ENCODE assay signal across 12 mouse cellular contexts in genomic region chr6:125433704-125434447, GRCm38 (mm10). TPM values are rescaled to one million over a fixed set of nuclear protein-coding genes. Genes with fewer than 3 reads are reported as not detected.
DNase-seq lines count a peak whose midpoint lies in the region; ATAC-seq and TF ChIP-seq lines count a peak whose summit lies in the region.
"Had no signal": no experiment of that assay in that cellular context is flagged by ENCODE, and none has a peak within 500 bp of the region (broad histone marks: within the 10 kb centered on the region; RNA-seq: fewer than 3 reads in every experiment).

No protein-coding gene starts in this region.

- no peak overlapping the region for H3K4me3 ChIP-seq in heart, postnatal 0 days (ENCODE audit: low read depth, low read length)
- H3K4me3 ChIP-seq in MEL (ENCODE audit: control insufficient read depth in 1 of 2, insufficient read depth in 1 of 2, low read depth in 2 of 2, low read length in 2 of 2) = no peak overlapping the region
- no peak overlapping the region for H3K4me3 ChIP-seq in stomach, embryonic 15.5 days (replicated peaks)
- H3K4me3 ChIP-seq: hindbrain, embryonic 12.5 days had no signal

- H3K4me1 ChIP-seq in heart, postnatal 0 days (ENCODE audit: control insufficient read depth, insufficient read depth) = peaks cover 8% of the 10 kb centered on the region; the same call in 1 of the 2 replicates
- no peaks in the 10 kb centered on the region for H3K4me1 ChIP-seq in MEL (ENCODE audit: control insufficient read depth in 1 of 2, insufficient read depth in 2 of 2, low read length in 2 of 2)
- H3K4me1 ChIP-seq in stomach, embryonic 15.5 days = peaks cover 8% of the 10 kb centered on the region; the same call in 1 of the 2 replicates

- WGBS in heart, postnatal 0 days = 59% methylated on average over 6 of the region's 6 CpGs
- WGBS in large intestine, adult 2 months = 45% methylated on average over 6 of the region's 6 CpGs
- WGBS in stomach, embryonic 15.5 days = 68% methylated on average over 6 of the region's 6 CpGs

- TF ChIP-seq RAD21 in MEL (IDR thresholded peaks at IDR 0.05; ENCODE audit: low read depth, low read length) = no peak

- no peaks in the 10 kb centered on the region for H3K27me3 ChIP-seq in heart, postnatal 0 days (ENCODE audit: control insufficient read depth, insufficient read depth, low read length)
- peaks cover 0 to 2% of the 10 kb centered on the region in 2 experiments; a peak in 3 of 4 replicates for H3K27me3 ChIP-seq in MEL (ENCODE audit: control insufficient read depth in 1 of 2, insufficient read depth in 2 of 2, low read length in 2 of 2)
- no peaks in the 10 kb centered on the region for H3K27me3 ChIP-seq in stomach, embryonic 15.5 days (replicated peaks)
- H3K27me3 ChIP-seq: hindbrain, embryonic 12.5 days had no signal

- no peak overlapping the region for H3K27ac ChIP-seq in heart, postnatal 0 days (ENCODE audit: low read depth)
- no peak overlapping the region for H3K27ac ChIP-seq in MEL (ENCODE audit: control insufficient read depth, low read depth, low read length)
- peak overlapping the region; percentile 65; the same call in 1 of the 2 replicates for H3K27ac ChIP-seq in stomach, embryonic 15.5 days
- H3K27ac ChIP-seq: hindbrain, embryonic 12.5 days had no signal

- no peak for TF ChIP-seq CTCF in heart, postnatal 0 days (IDR thresholded peaks at IDR 0.05; ENCODE audit: low read depth)
- no peak for TF ChIP-seq CTCF in MEL (IDR thresholded peaks at IDR 0.05 in 2 of 3, conservative IDR thresholded peaks at IDR 0.05 in 1 of 3; ENCODE audit: control insufficient read depth in 1 of 3, insufficient read depth in 1 of 3, low read depth in 2 of 3, low read length in 3 of 3, poor library complexity in 1 of 3, severe bottlenecking in 1 of 3)

- no peaks in the 10 kb centered on the region for H3K9me3 ChIP-seq in heart, postnatal 0 days (replicated peaks; ENCODE audit: control insufficient read depth, low read length)
- no peaks in the 10 kb centered on the region for H3K9me3 ChIP-seq in MEL (replicated peaks; ENCODE audit: insufficient read depth, low read length)
- no peaks in the 10 kb centered on the region for H3K9me3 ChIP-seq in stomach, embryonic 15.5 days
- H3K9me3 ChIP-seq: hindbrain, embryonic 12.5 days had no signal

- H3K9ac ChIP-seq in heart, postnatal 0 days (replicated peaks; ENCODE audit: low read depth, low read length) = no peak overlapping the region
- no peak overlapping the region for H3K9ac ChIP-seq in MEL (ENCODE audit: control insufficient read depth, low read depth, low read length, poor library complexity, severe bottlenecking)
- no peak overlapping the region for H3K9ac ChIP-seq in stomach, embryonic 15.5 days
- H3K9ac ChIP-seq: hindbrain, embryonic 12.5 days had no signal

- TF ChIP-seq POLR2A in MEL (IDR thresholded peaks at IDR 0.05; ENCODE audit: control insufficient read depth in 1 of 2, insufficient read depth in 1 of 2, low read depth in 1 of 2, low read length in 2 of 2, poor library complexity in 1 of 2) = no peak

- no peak for TF ChIP-seq EP300 in heart, postnatal 0 days (IDR thresholded peaks at IDR 0.05; ENCODE audit: low read depth)
- TF ChIP-seq EP300 in MEL (IDR thresholded peaks at IDR 0.05; ENCODE audit: low read depth in 1 of 2, low read length in 2 of 2) = no peak

- H3K4me2 ChIP-seq in heart, postnatal 0 days (ENCODE audit: low read depth, low read length) = no peak overlapping the region
- H3K4me2 ChIP-seq in stomach, embryonic 15.5 days = no peak overlapping the region
- H3K4me2 ChIP-seq: hindbrain, embryonic 12.5 days had no signal

- H3K79me2 ChIP-seq in MEL (ENCODE audit: control insufficient read depth, insufficient read depth, low read length, poor library complexity) = no peaks in the 10 kb centered on the region

- H3K36me3 ChIP-seq in heart, postnatal 0 days (replicated peaks; ENCODE audit: control insufficient read depth, insufficient read depth, low read length) = no peaks in the 10 kb centered on the region
- H3K36me3 ChIP-seq in MEL (ENCODE audit: control insufficient read depth in 1 of 2, insufficient read depth in 2 of 2, low read length in 2 of 2) = no peaks in the 10 kb centered on the region
- H3K36me3 ChIP-seq in stomach, embryonic 15.5 days = no peaks in the 10 kb centered on the region
- H3K36me3 ChIP-seq: hindbrain, embryonic 12.5 days had no signal

- ATAC-seq in heart, postnatal 0 days (ENCODE audit: insufficient read depth, low read depth) = peak; percentile 71
- peak; percentile 85 for ATAC-seq in stomach, embryonic 15.5 days (ENCODE audit: insufficient read depth, low FRiP score, low read depth)

- DNase-seq in heart, postnatal 0 days (ENCODE audit: low spot score) = peak; percentile 72
- no peak for DNase-seq in heart, postnatal 4 days
- DNase-seq in MEL (ENCODE audit: low read depth, low spot score) = peak; percentile 18
- peak; percentile 82 for DNase-seq in large intestine, adult 2 months (ENCODE audit: low read depth, low spot score)
- no peak for DNase-seq in left cerebral cortex, adult 11 months (ENCODE audit: low spot score)
- no peak for DNase-seq in spleen, postnatal 14 days (ENCODE audit: low spot score in 2 of 2)
- DNase-seq in embryo, embryonic 10.5 days (ENCODE audit: low spot score) = no peak
- DNase-seq: cerebellum, adult 18-20 months; retina, postnatal 1 day had no signal

TF ChIP-seq in MEL, 35 proteins besides CTCF, POLR2A, EP300 and RAD21:
- TF ChIP-seq MEF2A (IDR thresholded peaks at IDR 0.05; ENCODE audit: extremely low read depth, insufficient replicate concordance, low read depth, low read length, poor library complexity, severe bottlenecking) = no peak
- TF ChIP-seq POLR2AphosphoS2 (IDR thresholded peaks at IDR 0.05; ENCODE audit: low read length) = no peak

RNA-seq across cellular contexts. Expression of gene Plekhg6, which starts 53.3 kb away (rescaled TPM):
- total RNA-seq in heart, postnatal 0 days (2014; rRNA removed; ENCODE audit: low replicate concordance) = not detected in 2 replicates
- 0.05 and 0.10 TPM in 2 replicates for polyA plus RNA-seq in heart, postnatal 0 days (2015; fragmentation: Nextera tagmentation; extraction: Ambion mirVana)
- total RNA-seq in heart, postnatal 4 days (2021) = not detected
- not detected in 2 replicates for total RNA-seq in MEL (2012; rRNA removed)
- polyA plus RNA-seq in MEL (2012; ENCODE audit: insufficient read depth in 1 of 2, insufficient read length in 2 of 2, low read depth in 1 of 2, low replicate concordance in 2 of 2, missing spikeins in 1 of 2) = under 1 TPM in 1 of 2 experiments, not detected in 1; 0.13 TPM
- 24.1 and 35.0 TPM in 2 replicates for polyA plus RNA-seq in large intestine, adult 2 months (2012; rRNA removed)
- 3.1 and 3.9 TPM in 2 replicates for polyA plus RNA-seq in stomach, embryonic 15.5 days (2015; fragmentation: Nextera tagmentation; extraction: Ambion mirVana)
- total RNA-seq: gastrocnemius, adult 18-20 months had no signal

Comparison
In these comparisons a context has a peak if more than half of its experiments do, and no peak if none do; other contexts are left out.
1. DNase-seq: peak in heart, postnatal 0 days (single experiment), MEL (single experiment) and large intestine, adult 2 months (single experiment); none in heart, postnatal 4 days (single experiment), left cerebral cortex, adult 11 months (single experiment), spleen, postnatal 14 days (0 of 2) and embryo, embryonic 10.5 days (single experiment).